Mouse (Mus musculus) induced T-regulatory cell, adult 2 months (primary cell): ENCODE results near the gene Nbea.

ENCODE experiments used
- DNase-seq: peaks from one replicate; pipeline ENCODE4 v3.0.0-alpha.2; 2012; ENCODE audit warnings: low read depth

Nbea gene

DNA sequence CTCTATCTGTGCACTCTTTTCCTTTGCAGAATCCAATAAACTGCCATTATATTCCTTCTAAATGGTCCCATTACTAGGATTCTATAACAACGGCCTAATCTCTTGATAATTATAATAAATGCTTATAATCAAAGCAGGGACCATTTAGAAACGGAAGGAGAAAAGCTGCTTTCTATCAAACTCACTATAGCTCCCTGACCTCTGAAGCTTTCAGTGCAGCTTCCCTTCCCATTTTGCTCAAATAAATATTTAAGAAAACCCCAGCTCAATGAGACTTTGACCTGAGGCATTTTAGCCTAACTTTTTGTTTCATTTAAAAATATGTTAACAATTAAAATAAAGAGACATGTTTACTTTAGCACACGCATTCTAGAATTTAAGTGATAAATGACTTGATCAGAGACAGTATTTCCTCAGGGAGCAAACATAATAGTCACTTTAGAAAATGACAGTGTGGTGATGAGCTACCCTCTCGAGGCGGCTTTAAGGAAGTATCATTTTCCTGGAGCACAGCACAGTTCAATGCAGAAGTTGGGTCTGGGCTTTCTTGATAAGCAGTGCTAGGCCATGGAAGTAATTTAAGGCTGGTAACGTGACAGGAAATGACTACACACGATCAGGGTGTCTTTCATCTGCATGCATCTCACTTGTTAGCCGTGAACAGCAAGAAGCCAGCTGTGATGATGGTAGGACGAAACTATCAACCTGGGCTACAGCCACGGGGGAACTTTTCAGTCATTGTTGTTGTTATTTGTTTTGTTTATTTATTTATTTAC, 354.8 kb downstream of the Nbea start:
- no peak for DNase-seq

DNA sequence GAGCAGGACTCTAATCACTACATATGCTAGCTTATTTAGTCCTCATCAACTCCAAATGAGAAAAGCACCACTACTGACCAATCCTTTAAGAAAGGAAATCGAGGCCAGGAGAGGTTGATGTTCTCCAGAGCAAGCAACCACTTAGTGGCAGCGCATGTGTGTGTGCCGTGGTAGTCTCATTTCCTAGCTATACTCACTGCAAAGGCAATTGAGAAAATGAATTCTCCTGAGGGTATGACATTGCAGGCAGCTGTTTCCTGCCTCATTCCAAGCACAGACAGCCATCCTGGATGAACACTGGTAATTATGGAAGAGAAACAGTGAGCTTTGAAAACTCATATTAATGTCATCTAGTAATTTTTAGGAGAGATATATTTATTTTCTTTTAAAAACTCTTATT, 358.6 kb downstream of the Nbea start:
- DNase-seq, result no peak

DNA sequence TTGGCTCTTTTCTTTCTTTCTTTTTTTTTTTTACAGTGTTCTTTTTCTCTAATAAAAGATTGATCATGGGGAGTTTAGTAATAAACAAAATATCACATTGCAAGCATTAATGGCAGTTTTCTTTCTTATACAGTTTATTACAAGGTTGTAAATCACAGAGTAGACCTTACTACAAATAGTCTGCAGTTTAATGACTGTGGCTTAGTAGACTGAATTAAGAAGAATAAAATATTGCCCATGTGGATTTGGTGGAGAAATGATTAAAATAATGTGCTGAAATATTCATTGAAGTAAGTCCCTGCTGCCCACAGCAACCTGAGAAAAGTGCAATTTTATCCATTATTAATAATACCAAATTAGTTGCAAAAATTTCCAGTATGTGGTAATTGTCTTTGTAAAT, 363.9 kb downstream of the Nbea start:
- DNase-seq, result no peak

DNA sequence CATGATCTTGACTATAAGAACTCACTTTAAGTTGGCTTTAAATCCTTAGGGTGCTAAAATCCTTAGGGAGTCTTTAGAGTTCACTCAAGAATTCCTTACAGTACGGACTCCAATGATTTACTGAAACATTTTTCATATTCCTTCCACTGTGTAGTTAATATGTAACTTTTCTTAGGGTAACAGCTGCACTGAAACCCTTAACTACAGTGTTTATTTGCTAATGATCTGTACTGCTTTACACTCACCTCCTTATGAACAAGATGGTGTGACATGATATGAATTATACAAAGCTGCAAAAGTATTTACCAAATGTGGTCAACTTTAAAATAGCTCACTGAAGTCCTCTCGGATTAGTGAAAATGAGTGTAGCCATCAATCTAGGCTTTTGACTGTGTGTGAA, 365.4 kb downstream of the Nbea start:
- DNase-seq, result no peak

DNA sequence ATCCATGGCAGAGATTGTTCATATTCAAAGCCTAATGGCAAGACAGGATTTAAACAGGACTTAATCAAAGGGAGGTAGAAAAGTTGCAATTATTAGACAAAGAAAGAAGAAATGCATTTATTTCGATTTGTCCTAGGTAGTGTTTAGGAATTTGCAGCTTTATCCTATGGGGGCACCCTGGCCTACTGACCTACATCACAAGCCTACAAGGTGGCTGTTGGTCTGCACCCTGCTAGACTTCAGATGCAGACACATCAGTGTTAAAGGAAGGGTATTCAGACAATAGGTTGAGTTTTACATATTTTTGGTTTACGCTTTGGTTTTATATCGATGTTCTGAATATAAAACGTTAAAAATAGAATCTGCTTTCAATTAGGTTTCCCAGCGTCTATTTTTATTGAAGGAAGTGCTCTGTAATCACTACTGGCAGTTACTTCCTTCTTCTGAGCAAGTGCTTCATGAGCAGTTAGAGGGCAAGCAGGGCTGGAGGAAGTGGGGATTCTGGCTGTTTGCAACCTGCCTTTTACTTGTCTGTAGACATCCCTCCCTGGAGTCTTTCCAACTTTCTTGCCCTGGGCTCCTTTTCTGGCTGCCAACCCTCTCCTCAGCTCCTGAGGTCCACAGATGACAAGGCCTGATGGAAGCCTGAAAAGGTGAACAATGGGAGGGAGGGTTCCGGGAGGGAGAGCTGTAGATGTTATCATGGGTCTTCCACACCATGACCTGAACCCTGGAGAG, 366.7 kb downstream of the Nbea start:
- DNase-seq, result no peak

- DNase-seq, result no peak
Observed at GRCm38 (mm10) chr3:55816096-55816495, 367.4 kb downstream of the Nbea start.

- DNase-seq, result no peak
Observed at GRCm38 (mm10) chr3:55814993-55815625, 368.4 kb downstream of the Nbea start.

- DNase-seq, result no peak
Observed at GRCm38 (mm10) chr3:55794768-55795167, 388.7 kb downstream of the Nbea start.

DNA sequence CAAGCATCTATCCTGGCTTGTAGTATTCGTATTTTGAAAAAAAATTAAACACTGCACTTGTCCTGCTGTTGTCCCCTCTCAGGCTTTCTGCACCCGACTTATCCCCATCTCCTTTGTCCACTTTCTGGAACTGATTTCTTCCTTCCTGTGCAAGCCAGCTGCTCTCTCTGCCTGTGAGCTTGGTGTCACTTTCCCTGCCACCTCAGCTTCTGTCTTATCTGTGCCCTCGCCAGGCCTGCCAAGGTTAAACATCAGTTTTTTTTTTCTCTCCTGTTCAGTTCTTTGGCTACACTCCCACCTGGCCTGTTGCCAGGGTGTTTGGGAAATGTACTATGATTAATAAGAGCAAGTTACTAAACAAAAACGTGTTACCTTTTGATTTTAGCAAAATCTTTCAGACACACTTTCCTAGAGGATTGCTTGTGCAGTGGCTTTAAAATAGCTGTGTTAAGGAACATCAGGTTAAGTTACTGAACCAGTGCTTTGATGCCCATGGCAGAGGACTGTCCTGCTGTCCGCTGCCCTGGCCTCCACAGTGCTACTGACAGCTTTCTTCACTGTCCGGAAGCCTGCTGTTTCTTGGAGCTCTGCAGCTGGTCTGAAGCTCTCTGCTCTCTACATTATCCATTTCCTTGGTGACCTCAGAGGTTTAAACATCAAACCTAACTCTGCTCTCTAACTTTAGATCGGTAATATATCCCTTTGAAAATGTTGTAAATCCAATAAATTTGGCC, 389.5 kb downstream of the Nbea start:
- no peak for DNase-seq

DNA sequence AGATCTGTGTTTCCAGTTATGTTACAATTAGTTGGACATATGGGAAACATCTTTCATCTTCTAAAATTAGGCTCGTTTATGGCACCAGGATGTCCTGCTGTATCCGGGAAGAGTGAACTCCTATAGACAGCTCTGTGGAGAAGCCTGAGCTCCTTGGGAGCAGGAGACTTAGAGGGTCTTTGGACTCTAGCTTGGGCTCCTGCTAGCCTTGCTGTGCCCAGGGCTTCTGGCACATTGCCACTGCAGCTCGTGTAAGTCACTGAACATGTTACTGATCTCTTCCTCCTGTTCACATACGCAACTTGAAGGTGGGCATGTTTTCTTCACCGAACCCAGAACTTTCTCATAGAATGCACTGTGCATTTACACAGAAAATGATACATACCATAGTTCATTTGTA, 391.2 kb downstream of the Nbea start:
- DNase-seq, result no peak

DNA sequence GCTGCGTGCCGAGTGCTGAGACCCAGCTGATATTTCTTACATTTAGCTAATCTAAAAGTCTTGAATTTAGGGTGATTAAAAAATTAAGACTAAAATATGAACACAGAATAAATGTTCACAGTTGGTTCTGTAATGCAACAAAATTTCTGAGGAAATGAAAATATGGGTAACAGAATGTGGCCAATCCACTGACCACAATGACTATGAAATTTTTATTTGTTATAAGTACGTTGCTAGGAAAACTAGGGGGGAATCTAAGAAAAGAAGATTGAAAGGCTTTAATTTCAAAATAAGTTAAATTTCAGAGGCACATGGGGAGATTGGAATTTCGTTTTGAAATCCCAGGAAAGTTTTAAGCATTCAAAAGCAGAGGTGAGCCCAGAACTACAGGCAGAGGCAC, 392.9 kb downstream of the Nbea start:
- DNase-seq, result no peak

DNA sequence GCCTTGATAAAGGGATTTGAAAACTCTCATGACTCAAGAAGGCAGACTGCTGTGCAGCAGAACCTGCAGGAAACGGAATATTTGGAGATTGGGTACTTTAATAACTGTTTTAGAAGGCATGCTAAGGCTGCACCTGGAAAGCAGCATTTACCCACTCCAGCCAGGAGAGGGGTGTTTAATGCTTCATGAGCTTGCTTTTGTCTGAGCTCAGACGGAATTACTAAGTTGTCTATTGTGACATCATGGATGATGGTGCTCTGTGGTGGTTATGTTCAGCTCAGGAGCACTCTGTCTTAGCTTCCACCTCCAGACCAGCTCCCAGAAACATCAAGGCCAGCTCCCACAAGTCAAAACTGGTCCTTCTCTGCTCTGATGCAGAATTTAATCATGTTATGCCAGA, 393.6 kb downstream of the Nbea start:
- no peak for DNase-seq

DNA sequence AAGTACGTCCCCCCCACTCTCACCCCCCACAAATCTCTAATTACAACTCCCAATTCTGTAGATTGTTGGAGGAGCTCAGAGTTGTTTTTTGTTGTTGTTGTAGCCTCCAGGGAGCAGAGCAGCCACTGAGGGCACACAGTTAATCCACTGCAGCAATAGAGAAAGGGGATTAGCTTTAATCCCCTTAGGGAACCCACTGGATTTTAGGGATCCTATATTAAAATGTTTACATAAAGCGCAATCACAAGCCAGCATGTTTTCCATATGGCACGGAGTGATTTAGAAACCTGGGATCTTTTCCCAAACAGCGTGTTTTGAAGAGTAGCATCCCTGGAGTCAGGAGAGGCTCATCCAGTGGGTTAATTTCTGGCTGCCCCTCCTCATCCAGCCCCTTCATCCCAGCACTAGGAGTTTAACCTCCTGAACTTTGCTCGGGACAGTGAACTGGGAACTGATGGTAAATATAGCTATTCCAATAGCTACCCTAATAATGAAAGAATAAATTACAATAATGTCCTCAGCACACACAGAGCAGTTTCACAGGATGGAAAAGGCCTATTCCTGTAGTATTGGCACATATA, 394.8 kb downstream of the Nbea start:
- DNase-seq, result no peak

GRCm38 (mm10) chr3:55788214-55788586, 395.3 kb downstream of the Nbea start:
- DNase-seq, result no peak

- peak; percentile 14 for DNase-seq
Observed at GRCm38 (mm10) chr3:55787487-55788213, 395.9 kb downstream of the Nbea start.

DNA sequence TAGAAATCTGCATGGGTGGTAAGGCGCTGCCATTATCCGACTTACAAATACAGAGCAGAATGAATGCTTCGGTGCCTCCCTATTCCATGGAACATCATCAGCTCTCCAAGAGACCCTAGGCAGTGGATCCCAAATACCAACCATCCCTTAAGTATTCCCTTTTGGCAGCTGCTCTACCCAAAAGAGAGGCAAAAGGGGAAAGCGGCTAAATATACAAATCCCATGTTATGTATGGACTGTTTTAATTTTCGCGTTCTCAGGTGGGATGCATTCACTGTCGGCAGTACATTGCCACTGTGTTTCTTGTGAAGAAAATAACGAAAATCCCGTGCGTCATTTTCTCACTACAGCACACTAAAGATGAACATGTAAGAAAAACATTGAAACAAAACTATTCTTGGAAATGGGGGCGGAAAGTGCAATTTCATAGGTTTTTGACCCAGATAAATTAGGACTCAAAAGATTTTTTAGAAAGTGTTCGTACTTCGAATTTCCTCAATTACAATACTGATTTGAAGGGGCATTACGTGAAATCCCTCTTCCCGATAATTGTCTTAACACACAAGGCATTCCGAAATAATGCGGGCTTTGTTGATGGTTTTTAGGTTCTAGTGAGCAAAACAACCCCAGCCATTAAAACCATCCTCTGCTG, 396.5 kb downstream of the Nbea start:
- DNase-seq, result no peak

- no peak for DNase-seq
Observed at GRCm38 (mm10) chr3:55785981-55786725, 397.3 kb downstream of the Nbea start.

DNA sequence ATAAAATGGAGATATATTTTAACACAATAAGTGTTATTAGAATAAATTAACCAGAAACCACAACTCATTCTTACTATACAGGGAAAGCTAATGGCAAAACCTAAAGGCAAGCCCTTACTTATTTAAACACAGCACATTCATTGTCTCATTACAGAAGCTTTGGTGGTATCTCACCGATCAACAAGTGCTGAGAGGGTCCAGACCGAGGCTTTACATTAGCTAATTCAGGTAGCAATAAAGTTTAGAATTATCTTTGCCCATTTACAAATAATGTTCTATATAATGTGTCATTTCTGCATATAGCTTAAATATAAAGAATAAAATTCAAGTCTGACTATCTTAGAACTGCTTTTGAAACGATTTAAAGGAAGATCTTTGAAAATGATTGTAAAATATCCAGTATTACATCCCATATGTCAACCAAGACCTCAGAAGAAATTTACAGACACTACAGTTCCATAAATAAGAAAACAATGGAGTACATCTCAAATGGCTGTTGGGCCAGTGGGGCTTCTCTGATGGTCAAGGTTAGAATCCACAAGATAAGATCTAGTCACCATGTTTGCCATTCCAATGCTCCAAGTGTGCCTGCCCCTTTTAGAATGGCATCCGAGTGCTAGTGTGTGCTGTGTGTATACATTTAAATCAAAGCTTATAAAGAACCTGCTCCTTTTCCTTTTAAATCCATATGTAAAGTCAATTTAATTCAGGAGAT, 398.1 kb downstream of the Nbea start:
- no peak for DNase-seq

- DNase-seq, result peak; percentile 32
Observed at GRCm38 (mm10) chr3:55784101-55784500, 399.4 kb downstream of the Nbea start.
